Comparison of ENCODE assay signal across 36 mouse cellular contexts in genomic region chr6:63180210-63180609, GRCm38 (mm10).
DNase-seq lines count a peak whose midpoint lies in the region; ATAC-seq and TF ChIP-seq lines count a peak whose summit lies in the region.
"Had no signal": no experiment of that assay in that cellular context is flagged by ENCODE, and none has a peak within 500 bp of the region (broad histone marks: within the 10 kb centered on the region; RNA-seq: fewer than 3 reads in every experiment).

No protein-coding gene starts in this region.

- ATAC-seq in forebrain, postnatal 0 days, result peak; percentile 81
- ATAC-seq in forebrain, embryonic 12.5 days (ENCODE audit: low FRiP score), result no peak
- ATAC-seq: forebrain, embryonic 15.5 days; intestine, embryonic 16.5 days; lung, postnatal 0 days; Patski had no signal

- DNase-seq in forebrain, postnatal 0 days, result peak; percentile 43
- peak; percentile 14 for DNase-seq in left cerebral cortex, adult 11 months (ENCODE audit: low spot score)
- no peak for DNase-seq in left cerebral cortex, postnatal 36 days (ENCODE audit: low spot score in 2 of 2)
- DNase-seq in right cerebral cortex, postnatal 10 days (ENCODE audit: low spot score in 2 of 2), result peak; percentile 20 to 38
- no peak for DNase-seq in right cerebral cortex, postnatal 14 days
- DNase-seq in gastrocnemius, adult 2 months, result no peak
- DNase-seq: adrenal gland, postnatal 14 days; cerebellum, adult 2 months; cerebellum, postnatal 14 days; gastrocnemius, postnatal 36 days; heart, adult 2 months; heart, postnatal 4 days; kidney, adult 8-10 months; kidney, postnatal 4 days; liver, embryonic 13.5 days; lung, adult 18-20 months; lung, postnatal 4 days; thymus, postnatal 25 days had no signal

- H3K27me3 ChIP-seq in forebrain, postnatal 0 days (ENCODE audit: insufficient read depth, low read length), result no peaks in the 10 kb centered on the region
- no peaks in the 10 kb centered on the region for H3K27me3 ChIP-seq in forebrain, embryonic 12.5 days
- H3K27me3 ChIP-seq: embryonic facial prominence, embryonic 15.5 days; forebrain, embryonic 15.5 days; heart, embryonic 12.5 days; hindbrain, embryonic 13.5 days; limb, embryonic 15.5 days; liver, embryonic 13.5 days; megakaryocyte, embryonic 14.5 days; midbrain, embryonic 12.5 days; neural tube, embryonic 12.5 days; Patski; stomach, embryonic 15.5 days had no signal

- H3K4me3 ChIP-seq in forebrain, postnatal 0 days (ENCODE audit: low read depth, low read length), result no peak overlapping the region
- no peak overlapping the region for H3K4me3 ChIP-seq in forebrain, embryonic 12.5 days (replicated peaks)
- H3K4me3 ChIP-seq in gastrocnemius, adult 2 months, result no peak overlapping the region
- H3K4me3 ChIP-seq: embryonic facial prominence, embryonic 10.5 days; embryonic facial prominence, embryonic 15.5 days; forebrain, embryonic 15.5 days; heart, adult 2 months; heart, embryonic 12.5 days; hindbrain, embryonic 13.5 days; limb, embryonic 10.5 days; limb, embryonic 15.5 days; liver, embryonic 13.5 days; megakaryocyte, embryonic 14.5 days; midbrain, embryonic 12.5 days; myocyte; neural tube, embryonic 12.5 days; stomach, embryonic 15.5 days had no signal

- no peaks in the 10 kb centered on the region for H3K36me3 ChIP-seq in forebrain, postnatal 0 days (ENCODE audit: insufficient read depth)
- no peaks in the 10 kb centered on the region for H3K36me3 ChIP-seq in forebrain, embryonic 12.5 days (replicated peaks)
- H3K36me3 ChIP-seq: embryonic facial prominence, embryonic 10.5 days; embryonic facial prominence, embryonic 15.5 days; forebrain, embryonic 15.5 days; G1E; heart, embryonic 12.5 days; hindbrain, embryonic 13.5 days; limb, embryonic 10.5 days; limb, embryonic 15.5 days; liver, embryonic 13.5 days; midbrain, embryonic 12.5 days; neural tube, embryonic 12.5 days; stomach, embryonic 15.5 days had no signal

- no peak overlapping the region for H3K9ac ChIP-seq in forebrain, postnatal 0 days
- H3K9ac ChIP-seq in forebrain, embryonic 12.5 days, result no peak overlapping the region
- H3K9ac ChIP-seq: embryonic facial prominence, embryonic 15.5 days; forebrain, embryonic 15.5 days; heart, embryonic 12.5 days; hindbrain, embryonic 13.5 days; limb, embryonic 15.5 days; liver, embryonic 13.5 days; midbrain, embryonic 12.5 days; neural tube, embryonic 12.5 days; stomach, embryonic 15.5 days had no signal

- no peak overlapping the region for H3K27ac ChIP-seq in forebrain, postnatal 0 days (ENCODE audit: low read depth, low read length)
- H3K27ac ChIP-seq in forebrain, embryonic 12.5 days, result no peak overlapping the region
- H3K27ac ChIP-seq in gastrocnemius, adult 2 months, result no peak overlapping the region
- H3K27ac ChIP-seq: embryonic facial prominence, embryonic 10.5 days; embryonic facial prominence, embryonic 15.5 days; forebrain, embryonic 15.5 days; heart, adult 2 months; hindbrain, embryonic 13.5 days; kidney, postnatal 0 days; limb, embryonic 10.5 days; limb, embryonic 15.5 days; liver, embryonic 13.5 days; midbrain, embryonic 12.5 days; neural tube, embryonic 12.5 days; stomach, embryonic 15.5 days had no signal

- WGBS in forebrain, postnatal 0 days, result 49% methylated on average over 2 of the region's 2 CpGs
- 87% methylated on average over 2 of the region's 2 CpGs for WGBS in forebrain, embryonic 12.5 days

- no peak overlapping the region for H3K4me2 ChIP-seq in forebrain, postnatal 0 days (ENCODE audit: low read depth)
- H3K4me2 ChIP-seq in forebrain, embryonic 12.5 days, result no peak overlapping the region
- H3K4me2 ChIP-seq: embryonic facial prominence, embryonic 15.5 days; forebrain, embryonic 15.5 days; heart, embryonic 12.5 days; hindbrain, embryonic 13.5 days; limb, embryonic 15.5 days; liver, embryonic 13.5 days; midbrain, embryonic 12.5 days; neural tube, embryonic 12.5 days; stomach, embryonic 15.5 days had no signal

- no peaks in the 10 kb centered on the region for H3K4me1 ChIP-seq in forebrain, postnatal 0 days (ENCODE audit: insufficient read depth)
- no peaks in the 10 kb centered on the region for H3K4me1 ChIP-seq in forebrain, embryonic 12.5 days
- H3K4me1 ChIP-seq: embryonic facial prominence, embryonic 10.5 days; embryonic facial prominence, embryonic 15.5 days; forebrain, embryonic 15.5 days; heart, embryonic 12.5 days; hindbrain, embryonic 13.5 days; limb, embryonic 10.5 days; limb, embryonic 15.5 days; liver, embryonic 13.5 days; megakaryocyte, embryonic 14.5 days; midbrain, embryonic 12.5 days; neural tube, embryonic 12.5 days; stomach, embryonic 15.5 days had no signal

- intact Hi-C loops in left cerebral cortex, postnatal 36 days (cut with DNase I), result no loop called here
- intact Hi-C loops in gastrocnemius, adult 2 months (cut with DNase I), result no loop called here

- H3K9me3 ChIP-seq in forebrain, postnatal 0 days (ENCODE audit: low read length), result no peaks in the 10 kb centered on the region
- no peaks in the 10 kb centered on the region for H3K9me3 ChIP-seq in forebrain, embryonic 12.5 days
- H3K9me3 ChIP-seq: embryonic facial prominence, embryonic 10.5 days; embryonic facial prominence, embryonic 15.5 days; forebrain, embryonic 15.5 days; heart, embryonic 12.5 days; hindbrain, embryonic 13.5 days; limb, embryonic 10.5 days; limb, embryonic 15.5 days; liver, embryonic 13.5 days; megakaryocyte, embryonic 14.5 days; midbrain, embryonic 12.5 days; neural tube, embryonic 12.5 days; stomach, embryonic 15.5 days had no signal

- TF ChIP-seq CTCF in forebrain, postnatal 0 days (IDR thresholded peaks at IDR 0.05; ENCODE audit: low read depth), result no peak
- TF ChIP-seq CTCF in gastrocnemius, adult 2 months (IDR thresholded peaks at IDR 0.05), result no peak

Comparison
In these comparisons a context has a peak if more than half of its experiments do, and no peak if none do; other contexts are left out.
1. DNase-seq: peak in forebrain, postnatal 0 days (single experiment), left cerebral cortex, adult 11 months (single experiment) and right cerebral cortex, postnatal 10 days (2 of 2); none in left cerebral cortex, postnatal 36 days (0 of 2), right cerebral cortex, postnatal 14 days (single experiment) and gastrocnemius, adult 2 months (single experiment).